Mouse (Mus musculus): Measurements from ENCODE around the gene Adh1. TPM values are rescaled to one million over a fixed set of nuclear protein-coding genes. Genes with fewer than 3 reads are reported as not detected.

Adh1 gene
- polyA plus RNA-seq, 1 experiment: not detected

DNA sequence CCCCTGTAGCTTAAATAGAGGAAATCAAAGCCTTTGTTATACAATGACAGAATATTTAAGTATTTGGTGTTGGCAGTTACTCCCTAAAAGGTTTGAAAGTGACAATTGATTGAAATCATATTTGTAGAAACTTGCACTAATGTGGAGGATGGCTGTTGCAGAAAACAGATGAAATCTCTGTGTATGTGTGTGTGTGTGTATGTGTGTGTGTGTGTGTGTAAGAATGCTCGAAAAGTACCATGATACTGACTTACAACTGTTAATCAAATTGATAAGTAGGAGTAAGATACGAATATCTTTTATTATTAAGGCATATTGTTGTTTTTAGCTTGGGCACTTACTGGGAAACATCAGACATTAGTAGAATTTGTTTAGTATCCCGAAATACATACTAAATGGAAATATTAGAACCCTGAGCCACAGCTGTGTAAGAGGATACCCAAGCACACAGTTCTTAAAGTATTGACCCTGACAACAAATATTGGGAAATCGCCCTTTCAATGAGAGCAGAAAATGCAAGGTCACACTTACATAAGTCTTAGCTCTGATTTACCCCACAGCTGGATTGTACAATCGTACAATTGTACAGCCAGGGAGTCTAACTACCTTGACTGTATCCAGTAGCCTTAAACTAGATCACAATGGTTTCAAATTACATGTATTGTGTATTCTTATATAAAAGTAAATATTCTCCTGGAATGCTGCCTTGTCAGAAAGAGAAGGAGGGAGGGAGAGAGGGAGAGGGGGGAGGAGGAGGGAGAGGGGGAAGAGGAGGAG lies 2.6 kb downstream of the Adh1 start:
- H3K4me3 ChIP-seq (replicated peaks): no peak overlapping the region
- no peaks in the 10 kb centered on the region for H3K9me3 ChIP-seq (ENCODE audit: control insufficient read depth, low read length)
- H3K36me3 ChIP-seq (ENCODE audit: control insufficient read depth): no peaks in the 10 kb centered on the region
- H3K27me3 ChIP-seq (ENCODE audit: control insufficient read depth): no peaks in the 10 kb centered on the region
- no peaks in the 10 kb centered on the region for H3K4me1 ChIP-seq (ENCODE audit: control insufficient read depth)
- TF ChIP-seq GATA1 (IDR thresholded peaks at IDR 0.05; ENCODE audit: low read length) (no peak), TAL1 (IDR thresholded peaks at IDR 0.05; ENCODE audit: low read length) (no peak)

DNA sequence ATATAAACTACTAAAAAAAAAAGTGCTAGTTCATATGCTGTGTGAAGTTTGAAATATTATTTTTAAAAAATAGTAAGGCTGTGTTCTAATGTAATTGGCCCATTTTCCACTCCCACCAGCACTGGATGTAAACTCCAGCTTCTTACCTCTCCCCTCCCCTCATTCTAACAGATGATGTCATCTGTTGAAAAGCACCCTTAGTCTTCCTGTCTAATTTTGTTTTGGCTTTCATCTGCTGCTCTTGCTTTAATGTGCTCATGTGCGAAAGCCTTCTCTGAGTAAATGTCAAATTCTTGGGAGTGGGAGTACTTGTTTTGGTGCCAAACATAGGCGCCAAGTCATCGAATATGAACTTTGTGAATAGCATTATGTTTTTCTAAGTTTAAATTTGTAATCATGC lies 3.9 kb downstream of the Adh1 start:
- TF ChIP-seq GATA1 (IDR thresholded peaks at IDR 0.05; ENCODE audit: low read length): no peak
- no peak for TF ChIP-seq TAL1 (IDR thresholded peaks at IDR 0.05; ENCODE audit: low read length)

GRCm38 (mm10) chr3:138270507-138270906 lies 9.7 kb downstream of the Adh1 start:
- Histone ChIP-seq H3K4me3 (replicated peaks) (no peak overlapping the region), H3K27me3 (ENCODE audit: control insufficient read depth) (no peaks in the 10 kb centered on the region), H3K36me3 (ENCODE audit: control insufficient read depth) (no peaks in the 10 kb centered on the region), H3K4me1 (ENCODE audit: control insufficient read depth) (no peaks in the 10 kb centered on the region), H3K9me3 (ENCODE audit: control insufficient read depth, low read length) (no peaks in the 10 kb centered on the region)
- TF ChIP-seq TAL1 (IDR thresholded peaks at IDR 0.05; ENCODE audit: low read length) (no peak), GATA1 (IDR thresholded peaks at IDR 0.05; ENCODE audit: low read length) (no peak)

More for the DNA sequence above, 3.9 kb downstream of the Adh1 start:
- Histone ChIP-seq H3K4me3 (replicated peaks) (no peak overlapping the region), H3K36me3 (ENCODE audit: control insufficient read depth) (no peaks in the 10 kb centered on the region), H3K4me1 (ENCODE audit: control insufficient read depth) (no peaks in the 10 kb centered on the region), H3K9me3 (ENCODE audit: control insufficient read depth, low read length) (no peaks in the 10 kb centered on the region), H3K27me3 (ENCODE audit: control insufficient read depth) (no peaks in the 10 kb centered on the region)

GRCm38 (mm10) chr3:138271297-138271696 lies 10.5 kb downstream of the Adh1 start:
- no peak for TF ChIP-seq GATA1 (IDR thresholded peaks at IDR 0.05; ENCODE audit: low read length)
- TF ChIP-seq TAL1 (IDR thresholded peaks at IDR 0.05; ENCODE audit: low read length): no peak
- Histone ChIP-seq H3K27me3 (ENCODE audit: control insufficient read depth) (no peaks in the 10 kb centered on the region), H3K36me3 (ENCODE audit: control insufficient read depth) (no peaks in the 10 kb centered on the region)

GRCm38 (mm10) chr3:138273080-138273479 lies 12.3 kb downstream of the Adh1 start:
- Histone ChIP-seq H3K27me3 (ENCODE audit: control insufficient read depth) (no peaks in the 10 kb centered on the region), H3K9me3 (ENCODE audit: control insufficient read depth, low read length) (no peaks in the 10 kb centered on the region), H3K36me3 (ENCODE audit: control insufficient read depth) (no peaks in the 10 kb centered on the region), H3K4me3 (replicated peaks) (no peak overlapping the region), H3K4me1 (ENCODE audit: control insufficient read depth) (no peaks in the 10 kb centered on the region)
- TF ChIP-seq TAL1 (IDR thresholded peaks at IDR 0.05; ENCODE audit: low read length) (no peak), GATA1 (IDR thresholded peaks at IDR 0.05; ENCODE audit: low read length) (no peak)

More at GRCm38 (mm10) chr3:138271297-138271696, 10.5 kb downstream of the Adh1 start:
- H3K9me3 ChIP-seq (ENCODE audit: control insufficient read depth, low read length): no peaks in the 10 kb centered on the region
- no peak overlapping the region for H3K4me3 ChIP-seq (replicated peaks)
- no peaks in the 10 kb centered on the region for H3K4me1 ChIP-seq (ENCODE audit: control insufficient read depth)

GRCm38 (mm10) chr3:138275100-138275499 lies 14.3 kb downstream of the Adh1 start:
- TF ChIP-seq TAL1 (IDR thresholded peaks at IDR 0.05; ENCODE audit: low read length): no peak
- no peak for TF ChIP-seq GATA1 (IDR thresholded peaks at IDR 0.05; ENCODE audit: low read length)
- Histone ChIP-seq H3K36me3 (ENCODE audit: control insufficient read depth) (no peaks in the 10 kb centered on the region), H3K9me3 (ENCODE audit: control insufficient read depth, low read length) (no peaks in the 10 kb centered on the region), H3K4me3 (replicated peaks) (no peak overlapping the region), H3K4me1 (ENCODE audit: control insufficient read depth) (no peaks in the 10 kb centered on the region), H3K27me3 (ENCODE audit: control insufficient read depth) (no peaks in the 10 kb centered on the region)

GRCm38 (mm10) chr3:138282556-138282955 lies 21.8 kb downstream of the Adh1 start:
- TF ChIP-seq TAL1 (IDR thresholded peaks at IDR 0.05; ENCODE audit: low read length) (no peak), GATA1 (IDR thresholded peaks at IDR 0.05; ENCODE audit: low read length) (no peak)
- no peaks in the 10 kb centered on the region for H3K36me3 ChIP-seq (ENCODE audit: control insufficient read depth)
- 0 out of 2 replicates have a peak, but pooled peaks cover 2% of the 10 kb centered on the region for H3K9me3 ChIP-seq (ENCODE audit: control insufficient read depth, low read length)
- no peak overlapping the region for H3K4me3 ChIP-seq (replicated peaks)
- H3K4me1 ChIP-seq (ENCODE audit: control insufficient read depth): no peaks in the 10 kb centered on the region
- H3K27me3 ChIP-seq (ENCODE audit: control insufficient read depth): no peaks in the 10 kb centered on the region

DNA sequence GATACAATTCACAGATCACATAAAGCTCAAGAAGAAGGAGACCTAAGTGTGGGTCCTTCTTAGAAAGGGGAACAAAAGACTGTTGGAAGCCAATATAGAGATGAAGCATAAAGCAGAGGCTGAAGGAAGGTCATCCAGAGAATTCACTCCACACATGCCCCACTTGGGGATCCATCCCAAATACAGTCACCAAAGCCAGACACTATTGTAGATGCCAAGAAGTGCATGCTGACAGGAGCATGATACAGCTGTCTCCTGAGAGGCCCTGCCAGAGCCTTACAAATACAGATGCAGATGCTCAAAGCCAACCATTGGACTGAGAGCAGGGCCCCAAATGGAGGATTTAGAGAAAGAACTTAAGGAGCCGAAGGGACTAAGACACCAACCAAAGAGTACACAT lies 23.0 kb downstream of the Adh1 start:
- TF ChIP-seq TAL1 (IDR thresholded peaks at IDR 0.05; ENCODE audit: low read length) (no peak), GATA1 (IDR thresholded peaks at IDR 0.05; ENCODE audit: low read length) (no peak)
- H3K27me3 ChIP-seq (ENCODE audit: control insufficient read depth): no peaks in the 10 kb centered on the region
- no peak overlapping the region for H3K4me3 ChIP-seq (replicated peaks)

DNA sequence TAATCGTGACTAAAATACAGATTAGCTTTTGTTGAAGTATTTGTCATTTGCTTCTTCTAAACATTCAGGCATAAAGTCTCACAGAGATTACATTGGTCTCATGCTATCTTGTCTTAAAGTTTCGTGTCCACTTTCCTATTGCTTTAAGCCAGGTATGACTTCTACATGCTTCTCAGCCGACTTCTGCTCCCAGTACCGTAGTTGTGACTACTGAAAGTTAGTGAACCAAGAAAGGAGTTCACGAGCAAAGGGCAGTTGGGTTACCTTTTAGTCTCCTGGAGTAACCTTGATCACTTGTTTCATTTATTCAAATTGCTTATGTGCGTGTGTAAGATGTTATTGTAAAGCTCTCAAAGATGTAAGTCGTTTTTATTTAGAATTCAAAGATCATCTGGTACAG lies 25.2 kb downstream of the Adh1 start:
- Histone ChIP-seq H3K36me3 (ENCODE audit: control insufficient read depth) (no peaks in the 10 kb centered on the region), H3K9me3 (ENCODE audit: control insufficient read depth, low read length) (peaks cover 4% of the 10 kb centered on the region; the same call in 1 of the 2 replicates), H3K4me1 (ENCODE audit: control insufficient read depth) (no peaks in the 10 kb centered on the region), H3K27me3 (ENCODE audit: control insufficient read depth) (no peaks in the 10 kb centered on the region), H3K4me3 (replicated peaks) (no peak overlapping the region)
- no peak for TF ChIP-seq TAL1 (IDR thresholded peaks at IDR 0.05; ENCODE audit: low read length)
- no peak for TF ChIP-seq GATA1 (IDR thresholded peaks at IDR 0.05; ENCODE audit: low read length)

More for the DNA sequence above, 23.0 kb downstream of the Adh1 start:
- Histone ChIP-seq H3K36me3 (ENCODE audit: control insufficient read depth) (no peaks in the 10 kb centered on the region), H3K4me1 (ENCODE audit: control insufficient read depth) (no peaks in the 10 kb centered on the region), H3K9me3 (ENCODE audit: control insufficient read depth, low read length) (peaks cover 4% of the 10 kb centered on the region; the same call in 1 of the 2 replicates)
